Mouse (Mus musculus): ENCODE measurements at regions not wholly inside any gene's neighbourhood (a gene's known extent, or its start where the extent isn't known, plus 50 kb on each side); places are given as distances from the start of the nearest gene placed in this dataset.

DNA sequence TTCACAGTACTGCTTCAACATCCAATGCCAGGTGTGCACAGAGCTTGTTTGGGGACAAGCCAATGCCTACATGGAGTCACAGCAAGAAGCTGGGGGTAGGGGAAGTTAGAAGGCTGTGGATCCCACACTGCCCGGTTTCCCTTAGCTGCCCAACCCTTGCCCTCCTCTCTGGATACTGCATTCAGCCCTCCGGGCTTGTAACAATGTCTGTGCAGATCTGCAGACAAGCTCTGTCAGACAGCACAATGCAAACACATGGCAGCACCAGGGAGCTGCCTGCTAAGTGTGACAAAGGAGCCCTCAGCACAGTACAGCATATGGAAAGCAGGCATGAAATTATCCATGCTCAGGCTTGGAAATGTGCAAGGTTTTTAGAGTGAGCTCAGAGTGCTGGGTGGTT is 64.7 kb upstream of the Thsd7b start:
- TF ChIP-seq POLR2A (IDR thresholded peaks at IDR 0.05; ENCODE audit: insufficient read length, low read depth) (no peak), MYOD1 (IDR thresholded peaks at IDR 0.05; ENCODE audit: control insufficient read depth in 1 of 3, insufficient read length in 2 of 3, low read depth in 2 of 3) (no peak), CEBPB (IDR thresholded peaks at IDR 0.05; ENCODE audit: insufficient read depth, poor library complexity, severe bottlenecking) (no peak), POLR2AphosphoS2 (IDR thresholded peaks at IDR 0.05; ENCODE audit: insufficient read length, low read depth) (no peak), SRF (IDR thresholded peaks at IDR 0.05; ENCODE audit: control insufficient read depth, insufficient read length, low read depth) (no peak), USF1 (IDR thresholded peaks at IDR 0.05; ENCODE audit: low read depth) (no peak), E2F4 (IDR thresholded peaks at IDR 0.05; ENCODE audit: insufficient read depth) (no peak), TCF12 (IDR thresholded peaks at IDR 0.05; ENCODE audit: insufficient read depth, poor library complexity, severe bottlenecking) (no peak), MAX (IDR thresholded peaks at IDR 0.05; ENCODE audit: low read depth) (no peak), REST (IDR thresholded peaks at IDR 0.05; ENCODE audit: insufficient read depth, insufficient read length) (no peak), TCF3 (IDR thresholded peaks at IDR 0.05; ENCODE audit: insufficient read length, low read depth) (no peak)

Data from myocyte (in vitro differentiated cells).